Mouse (Mus musculus): ENCODE data around the gene Stmn1. TPM values are rescaled to one million over a fixed set of nuclear protein-coding genes. Genes with fewer than 3 reads are reported as not detected.

Gene Stmn1
- polyA plus RNA-seq, 1 experiment from 2014 or later, result 3,815 TPM

GRCm38 (mm10) chr4:134466381-134467262, 1.5 kb upstream of the Stmn1 start:
- Histone ChIP-seq H3K4me1 (ENCODE audit: control insufficient read depth, insufficient read depth, low read length) (peaks cover 6% of the 10 kb centered on the region; the same call in 1 of the 2 replicates), H3K4me2 (ENCODE audit: low read depth) (peak overlapping the region; percentile 89), H3K36me3 (ENCODE audit: control insufficient read depth, insufficient read depth, low read length) (peaks cover 8% of the 10 kb centered on the region), H3K4me3 (ENCODE audit: low read depth, low read length) (no peak overlapping the region), H3K27ac (ENCODE audit: low read depth, low read length) (peak overlapping the region; percentile 95; the same call in 1 of the 2 replicates), H3K9ac (ENCODE audit: low read length) (peak overlapping the region; percentile 98), H3K27me3 (ENCODE audit: control insufficient read depth, insufficient read depth, low read length) (no peaks in the 10 kb centered on the region), H3K9me3 (ENCODE audit: control insufficient read depth, low read length) (no peaks in the 10 kb centered on the region)
- ATAC-seq (ENCODE audit: insufficient read depth, low FRiP score, low TSS enrichment) (no peak), DNase-seq (ENCODE audit: low spot score) (peak; percentile 36)
- WGBS, result 71% methylated on average over 11 of the region's 11 CpGs

GRCm38 (mm10) chr4:134467435-134468214, 495 bp upstream of the Stmn1 start:
- ATAC-seq (ENCODE audit: insufficient read depth, low FRiP score, low TSS enrichment) (peak; percentile 28), DNase-seq (ENCODE audit: low spot score) (peak; percentile 68)
- WGBS, result under 1% methylated on average over 31 of the region's 31 CpGs
- H3K4me1 ChIP-seq (ENCODE audit: control insufficient read depth, insufficient read depth, low read length), result peaks cover 6% of the 10 kb centered on the region; the same call in 1 of the 2 replicates
- H3K9me3 ChIP-seq (ENCODE audit: control insufficient read depth, low read length), result no peaks in the 10 kb centered on the region
- peaks cover 11% of the 10 kb centered on the region for H3K36me3 ChIP-seq (ENCODE audit: control insufficient read depth, insufficient read depth, low read length)
- peak overlapping the region; percentile 96 for H3K4me3 ChIP-seq (ENCODE audit: low read depth, low read length)
- H3K9ac ChIP-seq (ENCODE audit: low read length), result peak overlapping the region; percentile 98
- H3K27me3 ChIP-seq (ENCODE audit: control insufficient read depth, insufficient read depth, low read length), result no peaks in the 10 kb centered on the region
- peak overlapping the region; percentile 89 for H3K4me2 ChIP-seq (ENCODE audit: low read depth)
- peak overlapping the region; percentile 95 for H3K27ac ChIP-seq (ENCODE audit: low read depth, low read length)

GRCm38 (mm10) chr4:134468578-134469266, 602 bp downstream of the Stmn1 start:
- no peaks in the 10 kb centered on the region for H3K9me3 ChIP-seq (ENCODE audit: control insufficient read depth, low read length)
- ATAC-seq (ENCODE audit: insufficient read depth, low FRiP score, low TSS enrichment) (peak; percentile 86), DNase-seq (ENCODE audit: low spot score) (peak; percentile 98)
- H3K27me3 ChIP-seq (ENCODE audit: control insufficient read depth, insufficient read depth, low read length), result no peaks in the 10 kb centered on the region
- WGBS, result under 1% methylated on average over 57 of the region's 68 CpGs
- peak overlapping the region; percentile 95 for H3K27ac ChIP-seq (ENCODE audit: low read depth, low read length)
- peak overlapping the region; percentile 96 for H3K4me3 ChIP-seq (ENCODE audit: low read depth, low read length)
- H3K9ac ChIP-seq (ENCODE audit: low read length), result peak overlapping the region; percentile 98
- H3K4me1 ChIP-seq (ENCODE audit: control insufficient read depth, insufficient read depth, low read length), result peaks cover 9% of the 10 kb centered on the region; the same call in 1 of the 2 replicates
- H3K36me3 ChIP-seq (ENCODE audit: control insufficient read depth, insufficient read depth, low read length), result peaks cover 14% of the 10 kb centered on the region
- H3K4me2 ChIP-seq (ENCODE audit: low read depth), result peak overlapping the region; percentile 89

DNA sequence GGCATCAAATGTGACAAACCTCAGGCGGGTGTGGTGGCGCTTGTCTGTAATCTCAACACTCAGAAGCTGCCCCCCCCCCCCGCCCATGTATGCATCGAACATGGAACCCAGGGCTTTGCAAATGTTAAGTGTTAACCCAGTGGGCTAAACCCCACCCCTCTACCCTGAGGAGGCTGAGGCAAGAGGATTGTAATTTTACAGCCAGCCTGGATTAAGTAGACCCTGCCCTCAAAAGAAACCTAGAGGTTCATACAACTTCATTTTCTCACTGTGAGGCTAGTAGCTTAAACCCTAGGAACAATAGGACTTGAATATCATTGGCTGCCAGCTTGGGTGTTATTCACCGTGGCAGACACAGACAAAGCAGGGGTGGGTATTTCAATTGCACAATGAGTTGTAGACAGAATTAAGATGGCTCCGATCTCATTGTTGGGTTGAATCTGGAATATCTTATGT, 1.2 kb downstream of the Stmn1 start:
- H3K4me1 ChIP-seq (ENCODE audit: control insufficient read depth, insufficient read depth, low read length), result peaks cover 9% of the 10 kb centered on the region; the same call in 1 of the 2 replicates
- peak overlapping the region; percentile 98 for H3K9ac ChIP-seq (ENCODE audit: low read length)
- WGBS, result 13% methylated on average over 6 of the region's 6 CpGs
- peak overlapping the region; percentile 96 for H3K4me3 ChIP-seq (ENCODE audit: low read depth, low read length)
- H3K27me3 ChIP-seq (ENCODE audit: control insufficient read depth, insufficient read depth, low read length), result no peaks in the 10 kb centered on the region
- H3K27ac ChIP-seq (ENCODE audit: low read depth, low read length), result peak overlapping the region; percentile 95
- H3K9me3 ChIP-seq (ENCODE audit: control insufficient read depth, low read length), result no peaks in the 10 kb centered on the region
- H3K4me2 ChIP-seq (ENCODE audit: low read depth), result peak overlapping the region; percentile 89
- DNase-seq (ENCODE audit: low spot score), result peak; percentile 53
- peaks cover 20% of the 10 kb centered on the region for H3K36me3 ChIP-seq (ENCODE audit: control insufficient read depth, insufficient read depth, low read length)
- no peak for ATAC-seq (ENCODE audit: insufficient read depth, low FRiP score, low TSS enrichment)

- WGBS, result 62% methylated on average over 3 of the region's 3 CpGs
- peak overlapping the region; percentile 50; the same call in 1 of the 2 replicates for H3K9ac ChIP-seq (ENCODE audit: low read length)
- H3K4me3 ChIP-seq (ENCODE audit: low read depth, low read length), result peak overlapping the region; percentile 96
- peaks cover 26% of the 10 kb centered on the region for H3K36me3 ChIP-seq (ENCODE audit: control insufficient read depth, insufficient read depth, low read length)
- H3K9me3 ChIP-seq (ENCODE audit: control insufficient read depth, low read length), result no peaks in the 10 kb centered on the region
- DNase-seq (ENCODE audit: low spot score) (no peak), ATAC-seq (ENCODE audit: insufficient read depth, low FRiP score, low TSS enrichment) (no peak)
- H3K27me3 ChIP-seq (ENCODE audit: control insufficient read depth, insufficient read depth, low read length), result no peaks in the 10 kb centered on the region
- H3K4me2 ChIP-seq (ENCODE audit: low read depth), result peak overlapping the region; percentile 89
- no peak overlapping the region for H3K27ac ChIP-seq (ENCODE audit: low read depth, low read length)
- H3K4me1 ChIP-seq (ENCODE audit: control insufficient read depth, insufficient read depth, low read length), result peaks cover 9% of the 10 kb centered on the region; the same call in 1 of the 2 replicates
Measured at GRCm38 (mm10) chr4:134469985-134470384, 1.9 kb downstream of the Stmn1 start.

DNA sequence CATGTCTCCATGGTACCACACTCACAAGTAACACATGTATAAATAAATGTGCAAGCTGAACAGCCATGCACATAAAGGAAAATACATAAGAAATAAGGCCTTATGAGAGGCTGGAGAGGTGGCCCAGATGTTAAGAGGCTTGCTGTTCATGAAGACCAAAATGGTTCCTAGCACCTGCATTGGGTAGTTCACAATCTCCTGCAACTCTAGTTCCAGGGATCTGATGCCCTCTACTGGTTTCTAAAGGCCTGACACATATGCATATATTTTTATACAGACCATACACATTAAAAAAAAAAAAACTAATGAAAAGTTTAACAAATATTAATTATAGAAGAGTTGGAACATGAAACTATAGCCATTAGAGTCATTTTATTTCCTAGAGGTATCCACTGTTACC, 3.3 kb downstream of the Stmn1 start:
- Histone ChIP-seq H3K27ac (ENCODE audit: low read depth, low read length) (no peak overlapping the region), H3K4me2 (ENCODE audit: low read depth) (peak overlapping the region; percentile 46), H3K27me3 (ENCODE audit: control insufficient read depth, insufficient read depth, low read length) (no peaks in the 10 kb centered on the region), H3K9me3 (ENCODE audit: control insufficient read depth, low read length) (no peaks in the 10 kb centered on the region), H3K4me1 (ENCODE audit: control insufficient read depth, insufficient read depth, low read length) (peaks cover 3% of the 10 kb centered on the region; the same call in 1 of the 2 replicates), H3K36me3 (ENCODE audit: control insufficient read depth, insufficient read depth, low read length) (peaks cover 33% of the 10 kb centered on the region), H3K9ac (ENCODE audit: low read length) (no peak overlapping the region; the same call in 1 of the 2 replicates), H3K4me3 (ENCODE audit: low read depth, low read length) (0 out of 2 replicates have a peak overlapping the region, but pooled peaks have one; percentile 6)
- DNase-seq (ENCODE audit: low spot score) (no peak), ATAC-seq (ENCODE audit: insufficient read depth, low FRiP score, low TSS enrichment) (no peak)

- Histone ChIP-seq H3K27me3 (ENCODE audit: control insufficient read depth, insufficient read depth, low read length) (no peaks in the 10 kb centered on the region), H3K27ac (ENCODE audit: low read depth, low read length) (0 out of 2 replicates have a peak overlapping the region, but pooled peaks have one; percentile 44), H3K36me3 (ENCODE audit: control insufficient read depth, insufficient read depth, low read length) (peaks cover 35% of the 10 kb centered on the region), H3K9me3 (ENCODE audit: control insufficient read depth, low read length) (no peaks in the 10 kb centered on the region), H3K4me2 (ENCODE audit: low read depth) (no peak overlapping the region), H3K4me3 (ENCODE audit: low read depth, low read length) (no peak overlapping the region), H3K4me1 (ENCODE audit: control insufficient read depth, insufficient read depth, low read length) (peaks cover 3% of the 10 kb centered on the region; the same call in 1 of the 2 replicates), H3K9ac (ENCODE audit: low read length) (no peak overlapping the region)
- ATAC-seq (ENCODE audit: insufficient read depth, low FRiP score, low TSS enrichment) (no peak), DNase-seq (ENCODE audit: low spot score) (no peak)
- 72% methylated on average over 4 of the region's 4 CpGs for WGBS
Measured at GRCm38 (mm10) chr4:134473764-134474163, 5.6 kb downstream of the Stmn1 start.

DNA sequence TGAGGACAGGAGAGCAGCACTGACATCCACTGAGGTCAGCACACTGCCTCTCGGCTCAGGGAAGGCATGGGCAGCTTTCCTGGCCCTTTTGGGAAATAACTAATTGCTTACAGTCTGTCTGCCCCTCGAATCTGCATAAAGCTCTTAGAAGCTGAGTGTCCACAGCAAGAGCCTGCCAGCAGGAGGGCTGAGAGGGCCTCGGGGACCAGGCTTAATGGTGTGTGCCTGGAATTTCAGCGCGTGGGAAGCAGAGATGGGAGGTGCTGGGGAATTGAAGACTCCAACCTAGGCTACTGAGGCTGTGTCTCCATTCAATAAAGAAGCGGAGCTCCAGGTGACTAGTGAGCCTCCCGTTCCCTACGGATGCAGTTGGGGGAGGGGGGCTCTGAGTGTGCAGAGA, 6.1 kb downstream of the Stmn1 start:
- no peak overlapping the region for H3K9ac ChIP-seq (ENCODE audit: low read length)
- no peak overlapping the region for H3K4me2 ChIP-seq (ENCODE audit: low read depth)
- H3K27ac ChIP-seq (ENCODE audit: low read depth, low read length), result no peak overlapping the region
- H3K36me3 ChIP-seq (ENCODE audit: control insufficient read depth, insufficient read depth, low read length), result peaks cover 35% of the 10 kb centered on the region
- 63% methylated on average over 8 of the region's 8 CpGs for WGBS
- ATAC-seq (ENCODE audit: insufficient read depth, low FRiP score, low TSS enrichment), result no peak
- H3K9me3 ChIP-seq (ENCODE audit: control insufficient read depth, low read length), result no peaks in the 10 kb centered on the region
- no peak overlapping the region for H3K4me3 ChIP-seq (ENCODE audit: low read depth, low read length)
- H3K27me3 ChIP-seq (ENCODE audit: control insufficient read depth, insufficient read depth, low read length), result no peaks in the 10 kb centered on the region
- H3K4me1 ChIP-seq (ENCODE audit: control insufficient read depth, insufficient read depth, low read length), result peaks cover 3% of the 10 kb centered on the region; the same call in 1 of the 2 replicates
- no peak for DNase-seq (ENCODE audit: low spot score)
